Mouse (Mus musculus): ENCODE data around the gene Cdh4.

Gene Cdh4

DNA sequence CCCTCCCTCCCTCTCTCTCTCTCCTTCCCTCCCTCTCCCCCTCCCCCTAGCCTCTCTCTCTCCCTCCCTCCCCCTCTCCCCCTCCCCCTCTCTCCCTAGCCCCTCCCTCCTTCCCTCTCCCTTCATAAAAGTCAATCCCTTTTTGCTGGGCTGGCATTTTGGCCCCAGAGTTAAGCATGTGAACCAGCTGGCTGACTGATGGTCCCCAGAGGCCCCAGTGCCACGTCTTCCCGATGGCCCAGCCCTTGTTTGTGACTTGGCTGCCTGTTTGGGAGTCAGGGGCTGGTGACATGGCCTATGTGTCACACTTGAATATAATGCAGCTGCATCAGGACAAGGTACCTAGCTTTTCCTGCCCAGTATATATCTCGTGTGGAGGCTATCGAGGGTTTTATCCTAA, 96.3 kb downstream of the Cdh4 start:
- DNase-seq (ENCODE audit: low spot score) = no peak

DNA sequence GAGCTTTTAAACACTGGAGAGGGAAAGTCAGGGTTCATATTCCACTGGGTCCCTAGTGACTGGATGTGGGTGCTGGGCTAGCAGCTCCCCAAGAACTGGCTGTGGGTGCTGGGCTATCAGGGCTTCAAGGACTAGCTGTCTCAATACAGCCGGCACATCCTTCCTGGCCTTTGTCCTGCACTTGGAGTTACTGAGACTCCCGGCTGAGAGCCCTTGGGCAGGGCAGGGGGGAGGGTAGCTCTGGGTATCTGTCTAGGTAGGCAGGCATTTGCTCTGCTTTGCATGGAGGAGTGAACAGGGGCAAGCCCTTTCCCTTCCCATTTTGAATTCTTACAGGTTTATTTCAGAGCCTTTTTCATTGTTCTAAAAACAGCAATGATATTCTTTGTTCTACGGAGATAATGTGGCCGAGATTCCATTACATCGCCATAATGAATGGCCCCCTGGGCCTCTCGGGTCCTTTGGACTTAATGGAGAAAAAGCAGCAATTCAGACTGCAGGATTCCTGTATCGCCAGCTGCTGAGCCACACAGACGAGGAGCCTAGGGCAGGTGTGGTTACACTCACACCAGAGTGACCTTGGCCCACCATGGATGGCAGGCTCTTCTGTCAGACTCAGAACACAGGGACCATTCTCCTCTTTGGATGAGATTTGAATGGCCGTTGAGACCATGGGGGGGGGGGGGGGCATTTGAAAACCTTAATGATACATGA, 97.5 kb downstream of the Cdh4 start:
- no peak for DNase-seq (ENCODE audit: low spot score)

DNA sequence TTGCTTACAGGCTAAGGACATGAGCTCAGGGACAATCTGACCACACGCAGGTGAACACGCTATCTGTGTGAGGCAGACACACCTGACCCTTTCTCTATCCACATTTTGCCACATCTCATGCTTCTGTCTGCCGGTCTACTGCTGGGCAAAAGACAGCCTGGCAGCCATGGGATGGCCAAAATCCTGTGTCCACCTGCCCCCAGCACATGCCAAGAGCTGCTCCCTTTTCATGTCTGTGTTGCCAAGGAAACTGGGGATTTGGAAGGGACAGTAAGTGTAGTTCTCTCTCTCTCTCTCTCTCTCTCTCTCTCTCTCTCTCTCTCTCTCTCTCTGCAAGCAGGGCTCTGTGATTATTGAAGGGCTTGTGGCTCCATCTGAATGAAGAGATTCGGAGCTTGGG, 98.9 kb downstream of the Cdh4 start:
- DNase-seq (ENCODE audit: low spot score) = no peak

- no peak for DNase-seq (ENCODE audit: low spot score)
Observed at GRCm38 (mm10) chr2:179547627-179548026, 105.4 kb downstream of the Cdh4 start.

DNA sequence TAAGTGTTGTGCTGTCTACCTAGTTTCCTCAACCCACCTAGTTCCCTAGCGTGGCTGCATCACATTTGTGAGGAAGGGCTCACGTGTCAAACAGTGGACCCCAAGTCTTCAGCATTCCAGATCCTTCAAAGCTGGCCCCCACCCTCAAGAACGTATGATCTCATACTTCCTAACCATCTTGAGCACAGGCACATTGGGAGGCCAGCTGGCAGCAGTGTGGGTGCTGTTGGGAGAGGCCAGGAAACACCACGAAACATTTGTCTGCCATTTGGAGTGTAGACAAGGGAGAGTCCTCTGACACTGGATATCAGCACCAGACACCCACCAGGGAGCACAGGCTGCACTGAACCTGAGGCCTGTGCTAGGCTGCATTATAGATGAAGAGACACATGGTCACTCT, 113.7 kb downstream of the Cdh4 start:
- no peak for DNase-seq (ENCODE audit: low spot score)

GRCm38 (mm10) chr2:179562350-179562749, 120.1 kb downstream of the Cdh4 start:
- no peak for DNase-seq (ENCODE audit: low spot score)

DNA sequence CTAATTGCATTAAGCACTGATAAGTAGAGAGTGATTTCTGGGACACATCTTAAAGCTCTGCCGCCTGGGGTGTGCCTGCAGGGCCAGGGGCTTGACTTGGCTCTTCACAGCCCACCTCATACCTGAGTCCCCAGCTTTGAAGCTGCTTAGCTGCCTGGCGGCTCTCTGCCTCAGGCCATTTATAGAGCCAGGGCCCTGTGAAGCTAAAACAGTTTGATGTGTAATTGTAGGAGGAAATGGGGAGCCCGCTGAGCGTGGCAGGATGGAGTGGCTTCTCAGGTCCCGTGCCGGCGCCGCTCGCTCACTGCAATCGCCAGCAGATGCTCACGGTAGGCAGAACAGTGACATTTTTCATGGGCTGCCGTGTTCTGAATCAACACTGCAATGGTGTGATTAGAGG, 123.4 kb downstream of the Cdh4 start:
- DNase-seq (ENCODE audit: low spot score) = no peak

GRCm38 (mm10) chr2:179567886-179568285, 125.7 kb downstream of the Cdh4 start:
- DNase-seq (ENCODE audit: low spot score) = no peak

DNA sequence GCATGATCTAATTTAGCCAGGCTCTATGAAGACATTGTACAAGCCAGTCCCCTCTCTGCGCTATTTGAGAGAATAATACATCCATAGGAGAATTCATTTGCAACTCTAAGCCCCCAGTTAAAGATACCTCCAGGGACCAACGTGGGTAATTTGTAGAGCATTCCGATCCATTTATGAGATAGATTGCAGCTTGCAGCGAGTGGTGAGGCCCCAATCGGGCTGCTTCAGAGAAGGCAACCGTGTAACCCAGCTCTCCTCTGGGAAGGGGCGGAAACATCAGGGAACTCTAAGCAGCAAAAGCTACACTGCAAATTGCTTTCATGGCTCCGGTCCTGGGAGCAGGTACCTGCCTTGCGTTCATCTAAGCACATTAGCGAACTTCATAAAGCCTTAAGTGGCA, 126.9 kb downstream of the Cdh4 start:
- no peak for DNase-seq (ENCODE audit: low spot score)

GRCm38 (mm10) chr2:179571175-179571769, 129.0 kb downstream of the Cdh4 start:
- DNase-seq (ENCODE audit: low spot score) = peak; percentile 62

DNA sequence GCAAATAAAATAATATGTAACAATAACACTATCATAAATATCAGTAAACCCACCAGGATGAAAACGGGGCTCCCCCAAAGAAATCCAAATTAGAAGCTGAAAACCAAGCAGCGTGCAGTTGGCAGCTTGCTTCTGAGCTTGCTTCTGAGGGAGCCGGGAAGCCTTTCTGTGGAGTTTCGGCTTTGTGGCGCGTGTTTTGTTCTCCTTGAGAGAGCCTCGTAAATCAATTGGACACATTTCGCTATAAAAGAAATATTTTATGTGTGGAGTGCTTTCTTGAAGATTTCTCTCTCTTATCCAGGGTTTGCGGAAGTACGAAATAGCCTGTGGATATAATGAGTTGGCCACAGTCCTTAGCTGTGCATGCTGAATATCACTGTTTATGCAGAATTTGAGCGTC, 131.1 kb downstream of the Cdh4 start:
- DNase-seq (ENCODE audit: low spot score) = no peak

DNA sequence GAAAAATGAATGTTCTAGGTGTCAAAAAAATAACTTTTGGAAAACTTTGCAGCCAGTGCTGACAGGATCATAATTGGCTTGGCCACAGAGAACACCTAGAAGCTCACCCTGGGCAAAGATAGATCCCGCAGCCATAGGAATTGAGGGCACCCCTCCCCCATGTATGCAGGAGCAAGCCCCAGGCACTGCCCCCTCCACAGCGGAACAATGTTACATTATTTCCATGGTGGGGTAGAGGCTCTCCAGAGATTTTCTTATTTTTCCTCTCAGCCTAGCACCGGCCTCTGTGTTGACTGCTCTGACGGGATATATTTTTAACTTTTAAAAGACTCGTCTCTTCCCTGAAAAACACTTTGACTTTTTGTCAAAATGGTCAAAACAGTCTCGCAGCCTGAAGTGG, 131.6 kb downstream of the Cdh4 start:
- DNase-seq (ENCODE audit: low spot score) = no peak

- no peak for DNase-seq (ENCODE audit: low spot score)
Observed at GRCm38 (mm10) chr2:179575585-179575984, 133.4 kb downstream of the Cdh4 start.

GRCm38 (mm10) chr2:179576221-179576620, 134.0 kb downstream of the Cdh4 start:
- no peak for DNase-seq (ENCODE audit: low spot score)

DNA sequence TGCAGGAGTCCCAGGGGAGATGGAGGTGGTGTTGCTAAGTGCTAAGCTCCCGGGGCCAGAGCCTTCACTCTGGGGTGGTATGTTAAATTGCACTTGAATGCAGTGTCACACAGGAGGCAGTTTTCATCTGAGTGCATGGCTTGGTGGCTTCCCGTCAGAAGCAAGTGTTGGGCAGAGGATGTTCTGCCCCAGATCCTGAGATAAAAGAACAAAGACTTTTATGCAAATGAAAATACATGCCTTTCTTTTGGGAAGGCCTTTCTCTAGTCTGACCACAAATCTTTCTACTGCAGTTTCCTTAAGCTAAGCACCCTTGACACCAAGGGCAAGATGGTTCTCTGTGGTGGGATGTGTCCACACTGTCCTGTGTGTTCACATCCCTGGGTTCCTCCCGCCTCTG, 136.1 kb downstream of the Cdh4 start:
- DNase-seq (ENCODE audit: low spot score) = no peak

DNA sequence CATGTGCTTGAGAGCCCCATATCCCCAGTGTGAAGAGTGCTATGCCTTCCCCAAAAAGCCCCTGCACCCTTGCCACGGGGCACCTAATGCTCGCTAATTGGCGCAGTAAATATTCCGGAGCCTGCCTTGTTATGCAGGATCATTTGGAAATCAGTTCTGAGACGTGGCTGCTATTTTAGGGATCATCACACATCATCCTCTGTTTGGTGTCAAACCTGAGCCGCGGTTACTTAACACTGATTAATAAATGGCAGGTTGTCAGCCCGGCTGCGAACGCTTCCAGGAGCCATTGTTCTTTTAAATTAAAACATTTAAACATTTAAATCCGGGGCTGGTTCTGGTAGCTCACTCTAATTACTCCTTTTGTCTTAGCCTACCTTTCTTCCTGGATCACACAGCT, 136.6 kb downstream of the Cdh4 start:
- DNase-seq (ENCODE audit: low spot score) = no peak

DNA sequence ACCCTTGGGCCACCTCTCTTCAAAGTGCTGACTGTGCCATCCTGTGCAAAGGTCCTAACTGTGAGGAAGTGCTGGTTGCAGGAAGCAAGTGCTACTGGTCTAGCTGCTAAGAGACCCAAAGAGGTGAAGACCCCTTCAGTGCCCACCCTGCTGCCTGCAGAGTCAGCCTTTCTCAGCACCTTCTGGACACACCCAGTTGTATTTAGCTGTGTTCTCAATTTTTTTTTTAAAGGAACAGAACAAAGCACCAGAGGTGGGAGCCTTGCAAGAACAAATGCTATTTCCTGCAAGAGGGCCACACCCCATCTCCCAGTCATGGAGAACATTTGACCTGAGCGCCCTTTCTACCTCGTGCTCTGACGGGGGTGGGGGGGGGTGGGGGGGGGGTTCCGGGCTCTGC, 138.2 kb downstream of the Cdh4 start:
- DNase-seq (ENCODE audit: low spot score) = no peak

DNA sequence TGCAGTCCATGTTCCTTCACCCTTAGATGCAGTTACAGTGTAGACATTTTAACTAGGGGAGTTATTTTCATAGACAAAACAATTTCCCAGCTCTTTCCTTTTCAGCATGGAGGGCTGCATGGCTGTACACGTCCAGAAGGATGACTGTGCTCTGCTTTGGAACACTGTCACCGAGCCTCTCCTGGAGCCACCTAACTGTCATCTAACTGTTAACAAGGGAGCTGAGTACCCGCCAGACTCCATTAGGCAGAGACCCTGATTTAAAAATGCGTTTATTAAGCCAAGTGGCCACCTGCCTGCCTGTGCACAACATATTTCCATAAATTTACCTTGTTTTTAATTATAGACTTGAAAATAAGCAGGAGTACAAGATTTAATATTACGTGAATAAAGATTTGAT, 138.8 kb downstream of the Cdh4 start:
- no peak for DNase-seq (ENCODE audit: low spot score)

DNA sequence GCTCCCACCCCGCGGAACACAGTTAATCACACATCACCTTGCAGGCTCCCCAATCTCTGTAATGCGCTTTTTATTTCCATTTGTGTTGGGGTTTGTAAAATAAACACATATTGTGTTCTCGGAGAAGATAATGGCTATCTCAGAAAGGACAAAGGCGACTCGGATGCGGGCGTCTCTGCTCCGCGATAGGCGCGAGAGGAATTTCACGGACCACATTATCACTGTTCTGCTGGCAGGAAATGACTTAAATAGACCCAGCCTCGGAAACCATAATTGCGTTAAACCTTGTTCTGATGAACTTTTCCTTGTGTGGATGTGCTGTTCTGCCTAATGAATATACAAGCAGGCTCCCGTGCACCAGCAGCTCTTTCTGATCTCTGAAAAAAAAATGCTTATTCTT, 140.7 kb downstream of the Cdh4 start:
- DNase-seq (ENCODE audit: low spot score) = no peak

GRCm38 (mm10) chr2:179584672-179585071, 142.4 kb downstream of the Cdh4 start:
- DNase-seq (ENCODE audit: low spot score) = no peak

DNA sequence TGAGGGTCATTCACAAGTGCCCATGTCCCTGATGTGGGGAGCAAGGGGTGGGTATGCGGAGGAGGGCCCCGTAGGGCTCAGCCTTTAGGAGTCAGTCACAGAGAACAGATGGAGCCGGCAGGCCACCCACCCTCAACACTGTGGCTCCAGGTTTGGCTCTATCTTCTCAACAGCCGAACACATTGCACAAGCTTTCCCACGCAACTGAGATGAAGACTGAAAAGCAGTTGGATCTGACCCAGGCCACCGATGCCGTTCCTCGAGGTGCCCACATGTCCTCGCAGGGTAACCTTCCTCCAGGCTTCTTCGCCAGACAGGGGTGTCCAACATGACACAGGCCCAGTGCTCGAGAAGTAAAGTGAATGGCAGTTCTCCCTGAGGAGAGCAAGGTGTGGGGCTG, 144.2 kb downstream of the Cdh4 start:
- DNase-seq (ENCODE audit: low spot score) = no peak

GRCm38 (mm10) chr2:179587069-179587468, 144.8 kb downstream of the Cdh4 start:
- no peak for DNase-seq (ENCODE audit: low spot score)

- peak; percentile 85 for DNase-seq (ENCODE audit: low spot score)
Observed at GRCm38 (mm10) chr2:179591661-179592060, 149.4 kb downstream of the Cdh4 start.

DNA sequence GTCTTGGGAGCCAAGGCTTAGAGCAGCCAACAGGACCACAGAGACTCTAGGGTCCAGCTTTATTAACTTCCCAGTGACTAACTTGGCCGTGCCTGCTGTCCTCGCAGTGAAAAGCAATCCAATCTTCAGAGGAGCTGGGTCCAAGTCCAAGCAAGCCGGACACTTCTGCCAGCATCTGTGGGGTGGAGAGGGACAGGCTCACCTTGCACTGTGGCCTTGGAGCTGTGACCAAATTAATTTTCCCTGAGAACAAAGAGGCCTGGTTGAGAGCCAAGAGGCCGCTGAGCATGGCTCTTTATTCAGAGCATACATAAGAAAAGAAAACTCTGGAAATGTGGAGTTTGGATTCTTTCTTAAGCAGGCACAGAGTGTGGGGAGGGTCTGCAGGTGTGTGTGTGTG, 152.8 kb downstream of the Cdh4 start:
- DNase-seq (ENCODE audit: low spot score) = no peak
